Mouse (Mus musculus) ES-E14 (cell line): ENCODE measurements around the gene Prrt4. TPM values are rescaled to one million over a fixed set of nuclear protein-coding genes. Genes with fewer than 3 reads are reported as not detected.
A peak's percentile ranks its signal among the peaks of the same experiment; 100 is the strongest.

Experiments
- DNase-seq: peaks from one replicate; pipeline ENCODE4 v3.0.0-alpha.2; 2013; ENCODE audit warnings: low read depth, low spot score
- H3K27ac ChIP-seq: 2 replicates; pipeline ENCODE4 v1.5.1; 2012; ENCODE audit warnings: low read depth, mild to moderate bottlenecking, low read length, moderate library complexity, mixed read lengths; ENCODE audit not compliant: poor library complexity, insufficient read depth, severe bottlenecking
- H3K36me3 ChIP-seq: 2 replicates; pipeline ENCODE4 v1.6.1; 2012; ENCODE audit warnings: mild to moderate bottlenecking, low read length, moderate library complexity, mixed read lengths; ENCODE audit not compliant: control insufficient read depth, poor library complexity, insufficient read depth, severe bottlenecking
- H3K4me1 ChIP-seq, 2 experiments: fragments of 150-350 bp in 1 of 2; sonication (generic) in 1 of 2; 2 replicates each; pipeline ENCODE4 v1.6.1; 2012; ENCODE audit warnings: low read length in 2 of 2, mild to moderate bottlenecking in 1 of 2, mixed read lengths in 1 of 2; ENCODE audit not compliant: control insufficient read depth in 2 of 2, insufficient read depth in 2 of 2, poor library complexity in 1 of 2
- H3K4me3 ChIP-seq, 2 experiments: fragments of 150-350 bp in 1 of 2; sonication (generic) in 1 of 2; 2 replicates each; pipeline ENCODE4 v1.5.1; 2012; ENCODE audit warnings: low read length in 2 of 2, low read depth in 1 of 2, mild to moderate bottlenecking in 1 of 2, mixed read lengths in 1 of 2; ENCODE audit not compliant: insufficient read depth in 1 of 2, poor library complexity in 1 of 2, severe bottlenecking in 1 of 2
- H3K9ac ChIP-seq: 2 replicates; pipeline ENCODE4 v1.6.1; 2012; ENCODE audit warnings: low read depth, mild to moderate bottlenecking, low read length, mixed read lengths; ENCODE audit not compliant: poor library complexity, insufficient read depth, severe bottlenecking
- H3K9me3 ChIP-seq: fragments of 150-350 bp; sonication (generic); 2 replicates; pipeline ENCODE4 v1.6.1; 2012; ENCODE audit warnings: low read depth, mild to moderate bottlenecking, low read length; ENCODE audit not compliant: control insufficient read depth, insufficient read depth
- CHD2 ChIP-seq: IDR thresholded peaks from 2 replicates; pipeline ENCODE4 v1.6.1; 2014; ENCODE audit warnings: mild to moderate bottlenecking, low read depth, low read length, inconsistent platforms
- HCFC1 ChIP-seq: IDR thresholded peaks from 2 replicates; pipeline ENCODE4 v1.6.1; 2012; ENCODE audit warnings: low read length, inconsistent platforms, borderline replicate concordance; ENCODE audit not compliant: insufficient read depth
- MAFK ChIP-seq: IDR thresholded peaks from 2 replicates; pipeline ENCODE4 v1.6.1; 2014; ENCODE audit warnings: mild to moderate bottlenecking, low read depth, low read length, inconsistent platforms; ENCODE audit not compliant: insufficient read depth
- ZC3H11A ChIP-seq: IDR thresholded peaks from 2 replicates; pipeline ENCODE4 v1.6.1; 2012; ENCODE audit warnings: low read depth, mild to moderate bottlenecking, inconsistent platforms, low read length, borderline replicate concordance
- ZNF384 ChIP-seq: IDR thresholded peaks from 2 replicates; pipeline ENCODE4 v1.6.1; 2012; ENCODE audit warnings: low read depth, low read length, inconsistent platforms
- in situ Hi-C, 2 experiments: fragments of 600-800 bp; cut with MboI; formaldehyde crosslinking; loops; one replicate each; pipeline ENCODE4 v1.15.1; 2025; ENCODE audit warnings: low sequenced_read_pairs in 2 of 2, inconsistent platforms in 1 of 2; ENCODE audit not compliant: unreplicated experiment in 2 of 2
- total RNA-seq: library from RNA; depleted of rRNA; stranded (reverse); fragments of 300-350 nt; gene quantifications from 2 replicates; pipeline ENCODE4 v1.2.3, GENCODE M21; 2012

Prrt4 gene
- total RNA-seq, 1 experiment = 0.40 TPM

GRCm38 (mm10) chr6:29179843-29180242 lies 459 bp upstream of the Prrt4 start:
- TF ChIP-seq ZC3H11A (no peak), CHD2 (no peak), ZNF384 (no peak), MAFK (no peak), HCFC1 (no peak)
- DNase-seq = no peak
- Histone ChIP-seq H3K36me3 (no peaks in the 10 kb centered on the region), H3K9me3 (no peaks in the 10 kb centered on the region), H3K4me3 (peak overlapping the region; percentile 68 to 88; a peak in 3 of 4 replicates), H3K4me1 (peaks cover 3 to 9% of the 10 kb centered on the region in 2 experiments; a peak in 2 of 4 replicates), H3K9ac (no peak overlapping the region), H3K27ac (no peak overlapping the region)
- in situ Hi-C loops = no loop called here

- H3K9ac ChIP-seq = 0 out of 2 replicates have a peak overlapping the region, but pooled peaks have one; percentile 5
- in situ Hi-C loops = no loop called here
- no peaks in the 10 kb centered on the region for H3K36me3 ChIP-seq
- no peaks in the 10 kb centered on the region for H3K9me3 ChIP-seq
- H3K4me3 ChIP-seq = peak overlapping the region; percentile 68 to 88
- H3K27ac ChIP-seq = no peak overlapping the region
- peaks cover 3 to 9% of the 10 kb centered on the region in 2 experiments; a peak in 2 of 4 replicates for H3K4me1 ChIP-seq
- TF ChIP-seq MAFK (no peak), CHD2 (no peak), ZC3H11A (no peak), HCFC1 (no peak), ZNF384 (no peak)
- no peak for DNase-seq
Measured at GRCm38 (mm10) chr6:29177901-29178879, 1.2 kb downstream of the Prrt4 start.

GRCm38 (mm10) chr6:29175113-29175512 lies 4.3 kb downstream of the Prrt4 start:
- TF ChIP-seq ZC3H11A (no peak), ZNF384 (no peak), HCFC1 (no peak), MAFK (no peak), CHD2 (no peak)
- H3K9me3 ChIP-seq = no peaks in the 10 kb centered on the region
- peaks cover 3 to 9% of the 10 kb centered on the region in 2 experiments; a peak in 2 of 4 replicates for H3K4me1 ChIP-seq
- no peak overlapping the region for H3K9ac ChIP-seq
- H3K36me3 ChIP-seq = no peaks in the 10 kb centered on the region
- in situ Hi-C loops = no loop called here
- H3K27ac ChIP-seq = no peak overlapping the region
- no peak for DNase-seq
- no peak overlapping the region for H3K4me3 ChIP-seq

- in situ Hi-C loops = no loop called here
- H3K4me1 ChIP-seq = peaks cover 3 to 9% of the 10 kb centered on the region in 2 experiments; a peak in 2 of 4 replicates
Measured at GRCm38 (mm10) chr6:29174368-29174767, 5.0 kb downstream of the Prrt4 start.

More at GRCm38 (mm10) chr6:29174368-29174767, 5.0 kb downstream of the Prrt4 start:
- TF ChIP-seq ZNF384 = no peak
- TF ChIP-seq HCFC1 = no peak
- no peak for TF ChIP-seq ZC3H11A
- no peak for TF ChIP-seq MAFK
- no peak for TF ChIP-seq CHD2
- Histone ChIP-seq H3K9me3 (no peaks in the 10 kb centered on the region), H3K36me3 (no peaks in the 10 kb centered on the region), H3K27ac (no peak overlapping the region), H3K9ac (no peak overlapping the region), H3K4me3 (no peak overlapping the region)
- DNase-seq = no peak
